Mouse (Mus musculus): Measurements from ENCODE around the gene Mrpl55.

Mrpl55 gene

GRCm38 (mm10) chr11:59202081-59202995 is at the start of gene Mrpl55:
Mrpl55 (plus strand) TSS chr11:59202486.
- DNase-seq (ENCODE audit: low spot score), result peak; percentile 97

DNA sequence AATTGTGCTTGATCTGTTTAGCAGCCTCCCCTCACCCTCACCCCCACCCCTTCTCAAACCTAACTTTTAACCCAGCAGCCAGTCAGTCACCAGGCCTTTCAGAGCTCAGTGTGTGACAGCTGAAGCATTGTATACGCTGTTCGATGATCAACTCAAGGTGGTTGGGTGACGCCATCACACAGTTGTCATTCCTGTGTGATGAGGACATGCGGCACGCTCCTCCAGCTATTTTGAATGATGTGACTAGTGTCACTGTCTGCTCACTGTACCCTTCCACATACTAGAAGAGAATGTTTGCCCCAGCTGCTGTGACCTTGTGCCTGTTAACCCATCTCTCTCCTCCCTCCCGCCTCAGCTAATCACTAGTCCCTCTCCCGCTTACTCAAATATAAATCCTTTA is 48.1 kb upstream of the Mrpl55 start:
- DNase-seq (ENCODE audit: low spot score), result no peak

DNA sequence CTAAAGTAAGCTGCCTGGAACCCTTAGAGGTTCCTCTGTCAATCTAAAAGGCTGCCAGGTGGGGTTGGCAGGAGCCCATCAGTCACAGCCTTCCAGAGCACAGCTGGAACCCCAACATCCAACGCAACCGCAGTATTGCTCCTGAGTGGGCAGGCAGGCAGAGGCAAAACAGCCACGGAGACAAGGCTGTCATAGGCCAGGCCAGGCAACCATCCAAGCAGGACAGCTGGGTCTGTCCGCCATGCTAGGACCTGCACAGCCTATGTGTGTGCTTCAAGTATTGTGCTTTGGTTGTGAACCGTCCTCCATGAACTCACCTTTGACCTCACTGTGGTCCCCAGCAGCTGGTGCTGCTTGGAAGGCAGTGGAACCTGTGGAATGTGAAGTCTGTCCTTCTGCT is 46.4 kb upstream of the Mrpl55 start:
- no peak for DNase-seq (ENCODE audit: low spot score)

DNA sequence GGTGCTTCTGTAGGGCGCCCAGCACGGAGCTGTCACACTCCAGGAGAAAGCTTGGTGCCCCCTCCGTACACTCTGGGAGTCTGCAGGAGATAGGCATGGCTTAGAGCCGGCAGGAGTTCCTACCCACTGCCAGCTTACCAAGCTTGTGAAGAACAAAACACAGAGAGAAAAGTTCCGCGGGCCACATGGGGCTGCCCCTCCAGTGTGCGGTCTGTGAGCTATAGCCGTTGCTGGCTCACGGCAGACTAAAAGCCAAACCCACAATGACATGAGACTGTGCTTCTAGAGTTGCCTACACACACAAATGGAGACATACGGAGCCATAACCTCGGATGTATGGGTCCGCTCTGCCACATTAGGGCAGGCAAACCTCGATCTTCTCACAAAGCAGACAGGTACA is 43.2 kb upstream of the Mrpl55 start:
- DNase-seq (ENCODE audit: low spot score), result no peak

- no peak for DNase-seq (ENCODE audit: low spot score)
Measured at GRCm38 (mm10) chr11:59159558-59159957, 42.7 kb upstream of the Mrpl55 start.

- DNase-seq (ENCODE audit: low spot score), result no peak
Measured at GRCm38 (mm10) chr11:59161398-59161797, 40.9 kb upstream of the Mrpl55 start.

DNA sequence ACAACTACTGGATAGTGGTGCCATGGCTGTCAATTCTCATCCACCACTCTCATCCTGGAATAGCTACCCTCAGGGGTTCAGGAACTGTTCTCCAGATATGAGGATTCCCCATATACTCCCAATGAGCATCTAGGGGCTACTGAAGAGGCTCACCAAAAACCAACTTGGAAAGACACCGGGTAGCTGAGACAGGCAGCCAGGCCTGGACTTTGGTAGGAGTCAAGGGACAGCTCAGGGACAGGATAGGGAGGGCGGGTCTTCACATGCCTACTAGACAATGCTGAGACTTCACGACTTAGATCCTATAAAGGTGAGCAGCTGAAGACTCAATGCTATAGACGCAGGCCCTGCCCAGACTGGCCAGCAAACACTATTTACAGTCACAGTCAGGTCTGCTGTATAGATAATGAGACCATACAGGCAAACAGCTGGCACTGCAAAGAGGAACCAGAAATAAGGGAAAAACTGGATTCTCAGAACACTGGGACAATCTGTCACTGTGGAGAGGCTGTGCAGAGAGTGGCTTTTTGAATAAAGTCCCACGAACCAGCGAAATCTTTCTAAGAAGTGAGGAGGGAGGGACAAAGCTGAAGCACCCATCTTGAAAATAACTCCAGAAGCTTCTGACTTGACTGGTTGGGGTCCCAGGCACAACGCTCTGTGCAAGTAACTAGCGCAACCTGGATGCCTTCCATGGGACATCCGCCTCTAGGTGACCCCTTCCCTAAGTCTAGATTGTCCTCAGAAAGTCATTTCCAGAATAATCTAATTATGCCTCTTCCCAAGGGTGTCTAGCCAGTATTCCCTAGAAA is 39.6 kb upstream of the Mrpl55 start:
- no peak for DNase-seq (ENCODE audit: low spot score)

DNA sequence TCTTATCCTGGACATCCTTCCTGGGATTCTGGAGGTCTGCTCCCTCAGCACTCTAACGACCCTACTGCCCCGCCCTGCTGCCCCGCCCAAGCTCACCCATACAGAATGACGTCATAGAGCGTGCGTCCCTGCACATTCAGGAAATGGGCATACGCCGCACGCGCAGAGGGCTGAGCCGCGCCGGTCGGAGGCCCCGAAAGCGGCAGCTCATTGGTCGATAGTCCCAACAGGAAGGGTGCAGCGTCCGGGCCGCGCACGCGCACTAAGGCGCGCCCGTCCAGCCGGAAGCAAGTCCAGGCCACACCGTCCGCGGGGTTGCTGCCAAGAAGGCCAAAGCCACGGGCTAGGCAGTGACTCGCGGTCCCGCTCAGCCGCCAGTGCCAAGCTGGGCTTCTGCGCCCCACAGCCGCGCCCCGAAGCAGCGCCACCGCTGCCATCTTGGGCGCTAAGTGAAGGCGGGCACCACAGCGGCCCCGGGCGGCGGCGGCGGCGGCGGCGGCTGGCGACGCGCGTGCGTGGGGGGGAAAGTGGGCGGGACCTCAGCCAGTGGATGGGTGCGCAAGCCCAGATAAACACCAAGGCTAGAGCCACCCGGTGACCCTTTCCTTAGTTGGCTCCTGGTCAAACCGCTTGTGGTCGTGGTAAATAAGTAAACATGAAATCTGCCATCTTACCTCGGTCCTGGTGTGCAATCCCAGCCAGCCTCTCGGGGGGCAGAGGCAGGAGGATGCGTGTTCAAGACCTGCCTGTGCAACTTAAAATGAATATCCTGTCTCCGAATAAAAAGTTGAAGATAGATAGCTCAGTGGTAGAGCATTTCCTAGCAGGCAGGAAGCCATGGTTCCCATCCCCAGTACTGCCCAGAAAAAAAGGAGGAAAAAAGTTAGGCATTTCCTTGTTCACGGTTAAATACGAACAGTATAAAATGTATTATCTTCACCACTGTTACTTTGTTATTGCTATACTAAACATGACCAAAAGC is 38.7 kb upstream of the Mrpl55 start, which contains the start of gene Iba57:
Iba57 (minus strand) TSS at position 485 of the 982 bp plus-strand sequence.
- DNase-seq (ENCODE audit: low spot score), result peak; percentile 99

DNA sequence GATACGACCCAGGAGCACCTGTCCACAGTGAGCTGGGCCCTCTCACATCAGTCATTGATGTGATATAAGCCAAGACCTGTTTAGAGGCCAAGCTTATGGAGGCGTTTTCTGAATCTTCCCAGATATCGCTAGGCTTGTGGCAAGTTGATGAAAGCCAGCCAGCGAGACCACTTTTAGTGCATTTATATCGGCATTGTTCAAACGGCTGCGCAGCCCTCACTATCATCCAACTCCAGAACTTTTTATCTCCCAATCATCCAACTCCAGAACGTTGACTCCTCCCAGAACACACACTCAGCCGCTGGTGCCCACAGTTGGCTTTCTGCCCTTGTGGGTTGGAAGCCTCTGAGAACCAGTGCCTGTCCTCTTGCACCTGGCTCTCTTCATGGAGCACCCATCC is 37.9 kb upstream of the Mrpl55 start:
- DNase-seq (ENCODE audit: low spot score), result no peak

DNA sequence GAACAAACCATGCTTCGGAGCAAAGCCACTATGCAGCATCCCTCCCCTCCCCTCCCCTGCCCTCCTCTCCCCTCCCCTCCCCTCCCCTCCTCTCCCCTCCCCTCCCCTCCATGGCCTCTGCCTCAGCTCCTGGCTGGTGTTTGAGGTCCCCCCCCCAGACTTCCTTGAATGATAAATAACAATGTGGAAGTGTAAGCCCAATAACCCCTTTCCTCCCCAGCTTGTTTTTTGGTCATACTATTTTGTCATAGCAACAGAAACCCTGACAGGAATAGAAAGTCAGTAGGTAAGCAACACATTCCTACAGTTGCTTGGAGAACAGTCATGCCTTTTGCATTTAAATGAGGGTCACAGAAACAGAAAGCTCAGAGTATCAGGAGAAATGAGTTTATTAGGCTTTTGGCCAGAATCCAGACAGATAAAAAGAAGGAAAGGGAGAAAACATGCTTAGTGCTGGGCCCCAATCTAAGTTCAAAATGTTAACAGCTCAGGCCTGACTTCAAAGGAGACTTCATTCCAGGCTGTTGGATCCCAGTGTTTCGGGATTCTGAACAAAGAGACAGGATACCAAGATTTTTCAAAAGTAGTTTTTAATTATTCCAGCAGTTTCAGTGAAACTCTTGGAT is 36.6 kb upstream of the Mrpl55 start:
- DNase-seq (ENCODE audit: low spot score), result no peak

GRCm38 (mm10) chr11:59169807-59170206 is 32.5 kb upstream of the Mrpl55 start:
- no peak for DNase-seq (ENCODE audit: low spot score)

DNA sequence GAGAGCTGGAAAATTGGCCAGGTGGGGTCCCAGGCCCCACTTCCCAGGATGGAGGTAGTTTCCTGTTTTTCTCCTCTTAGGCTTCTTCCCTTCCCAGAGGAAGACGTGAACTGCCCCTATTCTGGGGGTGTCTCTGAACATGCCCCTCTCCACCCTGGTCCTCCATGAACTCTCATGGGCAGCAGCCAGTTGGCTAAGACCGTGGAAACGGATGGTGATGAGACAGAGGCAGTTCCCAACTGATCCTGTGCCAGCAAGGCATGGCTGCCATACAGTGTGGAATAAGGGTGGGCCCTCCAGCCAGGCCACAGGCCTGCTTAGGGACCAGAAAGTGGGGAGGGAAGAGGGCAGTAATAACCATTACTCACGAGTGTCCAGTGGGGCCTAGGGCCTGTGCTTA is 31.7 kb upstream of the Mrpl55 start:
- DNase-seq (ENCODE audit: low spot score), result no peak

GRCm38 (mm10) chr11:59174189-59174838 is 28.0 kb upstream of the Mrpl55 start:
- DNase-seq (ENCODE audit: low spot score), result no peak

DNA sequence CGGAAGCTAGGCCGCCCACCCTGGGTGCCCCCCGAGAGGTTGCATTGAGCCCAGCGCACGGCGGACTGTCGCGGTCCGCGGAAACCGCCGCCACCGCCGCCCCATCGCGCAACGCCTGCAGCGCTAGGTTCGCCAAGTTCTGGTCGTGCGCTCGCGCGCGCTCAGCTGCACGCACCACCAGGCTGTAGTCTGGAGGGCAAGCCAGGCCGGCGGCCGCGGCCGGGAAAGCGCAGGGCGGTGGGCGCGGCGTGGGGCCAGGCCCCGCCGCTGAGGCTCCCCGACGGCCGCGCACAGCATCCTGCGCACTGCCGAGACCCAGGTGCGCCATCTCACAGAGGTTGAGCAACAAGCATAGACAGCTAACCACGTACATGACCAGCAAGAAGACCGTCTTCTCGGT is 25.8 kb upstream of the Mrpl55 start:
- DNase-seq (ENCODE audit: low spot score), result no peak

DNA sequence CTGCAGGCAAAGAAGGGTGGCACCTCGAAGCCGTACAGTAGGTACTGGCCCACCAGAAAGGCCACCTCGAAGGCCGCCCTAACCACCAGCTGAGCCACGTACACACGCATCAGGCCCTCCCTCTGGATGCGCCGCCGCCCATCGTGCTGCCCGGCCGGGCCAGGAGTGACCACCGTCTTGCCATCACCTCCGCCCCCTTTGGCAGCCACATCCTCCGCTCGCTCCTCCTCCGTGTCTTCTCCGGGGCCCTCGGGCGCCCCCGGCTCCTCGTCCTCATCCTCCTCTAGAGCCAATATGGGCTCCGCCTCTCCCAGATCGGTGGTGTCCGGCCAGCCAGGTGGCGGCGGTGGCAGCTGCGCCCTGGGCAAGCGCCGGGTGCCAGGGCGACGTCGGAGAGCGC is 25.4 kb upstream of the Mrpl55 start:
- no peak for DNase-seq (ENCODE audit: low spot score)

GRCm38 (mm10) chr11:59182864-59183331 is 19.4 kb upstream of the Mrpl55 start, which contains the start of gene Gjc2:
Gjc2 (minus strand) TSS chr11:59183213.
- no peak for DNase-seq (ENCODE audit: low spot score)

GRCm38 (mm10) chr11:59183821-59184220 is 18.5 kb upstream of the Mrpl55 start:
- peak; percentile 67 for DNase-seq (ENCODE audit: low spot score)

DNA sequence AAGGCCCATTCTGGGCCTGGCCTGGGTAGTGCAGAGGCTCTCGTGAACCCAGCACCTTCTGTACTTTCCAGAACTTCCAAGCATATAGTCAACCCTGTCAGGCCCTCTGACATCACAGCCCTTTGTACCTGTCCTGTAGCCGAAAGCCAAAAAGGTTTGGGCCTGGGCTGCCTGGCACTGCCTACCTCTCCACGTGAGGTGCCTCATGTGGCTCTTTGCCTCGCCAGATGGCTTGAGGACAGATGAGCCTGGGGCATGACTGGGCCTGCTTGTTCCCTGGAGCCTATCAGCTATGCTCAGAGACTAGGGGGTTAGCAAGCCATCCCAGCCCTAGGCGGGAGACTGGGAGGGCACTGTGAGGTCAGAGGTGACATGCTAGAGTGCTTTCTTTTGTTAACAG is 16.8 kb upstream of the Mrpl55 start:
- no peak for DNase-seq (ENCODE audit: low spot score)

GRCm38 (mm10) chr11:59187706-59188105 is 14.6 kb upstream of the Mrpl55 start:
- DNase-seq (ENCODE audit: low spot score), result no peak

DNA sequence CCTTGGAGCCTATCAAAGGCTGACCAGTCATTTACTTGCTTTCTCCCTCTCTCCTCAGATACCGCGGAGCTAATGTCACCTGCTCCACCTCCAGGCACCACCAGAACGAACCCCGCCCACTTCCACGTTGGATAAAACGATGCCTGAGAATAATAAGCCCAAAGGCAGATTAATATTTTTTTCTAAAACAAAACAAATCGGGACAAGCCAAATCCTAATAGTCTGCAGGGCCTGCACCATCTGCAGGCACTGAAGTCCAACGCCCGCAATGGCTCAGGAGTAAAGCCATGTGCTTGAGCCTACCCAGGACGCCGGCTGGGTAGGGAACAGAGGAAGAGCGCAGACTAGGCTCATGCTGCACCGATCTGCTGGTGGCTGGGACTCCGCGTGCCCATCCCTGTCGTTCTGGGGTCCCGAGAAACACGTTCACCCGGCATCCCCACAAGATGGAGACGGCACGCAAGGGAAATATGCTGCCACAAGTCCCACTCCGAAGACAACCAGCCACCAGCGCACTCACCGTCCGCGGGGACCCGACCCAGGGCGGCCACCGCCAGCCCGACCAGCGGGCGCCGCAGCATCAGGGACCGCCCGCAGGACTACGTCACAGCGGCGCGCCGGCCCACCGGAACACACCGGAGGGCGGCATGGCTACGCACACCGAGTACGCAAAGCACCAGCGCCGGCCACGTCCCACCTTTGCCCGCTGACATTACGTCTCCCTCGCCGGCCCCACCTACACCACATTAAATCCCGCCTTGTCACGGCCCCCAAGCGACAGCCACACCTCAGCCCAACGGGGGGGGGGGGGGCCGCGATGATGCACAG is 10.8 kb upstream of the Mrpl55 start:
- peak; percentile 95 for DNase-seq (ENCODE audit: low spot score)

Measured in embryo, embryonic 10 days (tissue).